Mouse (Mus musculus) lung, postnatal 0 days (tissue): ENCODE measurements at regions not wholly inside any gene's neighbourhood (a gene's known extent, or its start where the extent isn't known, plus 50 kb on each side); places are given as distances from the start of the nearest gene placed in this dataset.

Experiments used
- ATAC-seq: fragments of 200-750 bp; cut with Nextera tagmentation; 2 replicates; pipeline ENCODE4 v1.8.0; 2017; ENCODE audit warnings: moderate library complexity
- DNase-seq: peaks from one replicate; pipeline ENCODE4 v3.0.0-alpha.2; 2016; ENCODE audit warnings: low spot score
- H3K27ac ChIP-seq: fragments of 300-500 bp; sonication (generic); 2 replicates; pipeline ENCODE4 v1.5.1; 2014; ENCODE audit warnings: antibody characterized with exemption, mild to moderate bottlenecking, low read length, mixed read lengths
- H3K27me3 ChIP-seq: fragments of 300-500 bp; sonication (generic); replicated peaks from 2 replicates; pipeline ENCODE4 v1.6.1; 2014; ENCODE audit warnings: low read length, mixed read lengths; ENCODE audit not compliant: insufficient read depth
- H3K36me3 ChIP-seq: fragments of 300-500 bp; sonication (generic); 2 replicates; pipeline ENCODE4 v1.6.1; 2014; ENCODE audit warnings: low read length, mixed read lengths; ENCODE audit not compliant: insufficient read depth
- H3K4me1 ChIP-seq: fragments of 300-500 bp; sonication (generic); 2 replicates; pipeline ENCODE4 v1.6.1; 2014; ENCODE audit warnings: antibody characterized with exemption, low read depth, low read length, mixed read lengths; ENCODE audit not compliant: insufficient read depth
- H3K4me2 ChIP-seq: fragments of 300-500 bp; sonication (generic); replicated peaks from 2 replicates; pipeline ENCODE4 v1.6.1; 2014; ENCODE audit warnings: low read depth, mild to moderate bottlenecking, low read length, moderate library complexity, mixed read lengths
- H3K4me3 ChIP-seq: fragments of 300-500 bp; sonication (generic); 2 replicates; pipeline ENCODE4 v1.5.1; 2014; ENCODE audit warnings: low read depth, low read length
- H3K9ac ChIP-seq: fragments of 300-500 bp; sonication (generic); replicated peaks from 2 replicates; pipeline ENCODE4 v1.6.1; 2014; ENCODE audit warnings: low read depth, mild to moderate bottlenecking
- H3K9me3 ChIP-seq: fragments of 300-500 bp; sonication (generic); 2 replicates; pipeline ENCODE4 v1.6.1; 2016; ENCODE audit warnings: low read length, mixed read lengths
- CTCF ChIP-seq: IDR thresholded peaks from 2 replicates; pipeline ENCODE4 v1.5.1; 2016; ENCODE audit warnings: antibody characterized with exemption, mild to moderate bottlenecking
- EP300 ChIP-seq: IDR thresholded peaks from 2 replicates; pipeline ENCODE4 v1.6.1; 2016; ENCODE audit warnings: antibody characterized with exemption, mild to moderate bottlenecking, control low read depth
- WGBS: fragments of 180-500 bp; shearing (Covaris S2); extraction: QIAGEN DNeasy Blood & Tissue Kit; methylation state at CpG from one replicate; pipeline ENCODE4 v1.1.7; 2014; 5-methylcytosine and 5-hydroxymethylcytosine counted together

DNA sequence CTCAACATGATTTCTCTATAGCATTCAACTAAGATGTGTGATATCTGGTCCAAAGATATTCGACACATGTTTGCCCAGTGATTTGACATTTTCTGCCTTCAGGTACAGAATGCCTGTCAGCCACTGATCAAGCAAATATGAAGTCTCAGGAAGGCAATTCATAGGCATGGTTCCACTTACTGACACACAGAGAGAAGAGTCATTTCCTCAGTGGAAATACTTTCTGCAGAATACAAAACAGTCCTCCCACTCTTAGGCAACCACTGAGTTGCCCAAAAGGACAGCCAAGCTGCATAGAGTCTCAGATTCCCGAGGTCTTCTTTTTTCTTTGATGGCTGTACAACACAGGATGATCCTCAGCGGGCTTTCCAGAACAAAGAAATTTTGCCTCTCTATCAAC, 110.9 kb downstream of the Ndufa4 start:
- Histone ChIP-seq H3K9ac (no peak overlapping the region), H3K4me3 (no peak overlapping the region), H3K27me3 (no peaks in the 10 kb centered on the region), H3K36me3 (no peaks in the 10 kb centered on the region), H3K27ac (no peak overlapping the region), H3K4me1 (no peaks in the 10 kb centered on the region), H3K9me3 (no peaks in the 10 kb centered on the region), H3K4me2 (no peak overlapping the region)
- no peak for DNase-seq
- TF ChIP-seq EP300 (no peak), CTCF (no peak)
- ATAC-seq: no peak
- 66% methylated on average over 3 of the region's 3 CpGs for WGBS

DNA sequence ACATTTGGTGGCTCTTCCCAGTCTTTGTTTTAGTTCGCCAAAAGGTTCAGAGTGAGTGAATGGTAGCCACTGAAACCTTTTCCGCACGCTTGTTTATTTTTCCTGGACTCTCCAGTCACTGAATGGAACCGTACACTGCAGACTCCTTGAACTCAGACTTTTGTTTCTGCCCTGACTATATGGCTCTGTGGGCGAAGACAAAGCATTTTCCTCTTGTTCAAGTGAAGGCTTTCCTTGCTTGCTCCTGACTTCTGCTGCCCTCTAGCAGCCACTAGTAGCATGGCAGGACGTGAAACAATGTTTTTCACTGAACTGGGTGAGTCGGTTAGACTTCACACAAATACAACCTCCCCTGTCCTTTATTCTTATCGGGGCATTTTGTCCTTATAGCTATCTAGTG, 113.9 kb downstream of the Ndufa4 start:
- no peak overlapping the region for H3K4me3 ChIP-seq

DNA sequence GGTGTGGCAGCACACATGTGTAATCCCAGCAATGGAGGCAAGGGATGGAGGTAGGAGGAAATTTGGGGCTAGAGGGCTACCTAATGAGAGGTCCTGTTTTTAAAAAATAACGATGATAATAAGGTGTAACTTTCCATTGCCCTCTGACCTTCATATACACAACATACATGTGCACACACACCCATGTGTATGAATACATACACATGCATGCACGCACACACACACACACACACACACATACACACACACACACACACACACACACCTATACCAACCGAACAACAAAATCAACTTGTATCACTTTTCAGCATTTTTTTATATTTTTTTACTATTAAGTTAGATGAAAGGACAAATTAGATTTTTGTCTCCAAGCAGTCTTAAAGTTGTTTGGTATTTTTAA, 115.1 kb downstream of the Ndufa4 start:
- WGBS: 83% methylated on average over 3 of the region's 3 CpGs
- Histone ChIP-seq H3K9ac (no peak overlapping the region), H3K36me3 (no peaks in the 10 kb centered on the region), H3K9me3 (no peaks in the 10 kb centered on the region), H3K4me2 (no peak overlapping the region), H3K4me1 (no peaks in the 10 kb centered on the region), H3K4me3 (no peak overlapping the region), H3K27ac (no peak overlapping the region), H3K27me3 (no peaks in the 10 kb centered on the region)
- ATAC-seq (no peak), DNase-seq (no peak)
- TF ChIP-seq EP300 (no peak), CTCF (no peak)

More for the DNA sequence above, 113.9 kb downstream of the Ndufa4 start:
- Histone ChIP-seq H3K9me3 (no peaks in the 10 kb centered on the region), H3K27ac (no peak overlapping the region), H3K4me1 (no peaks in the 10 kb centered on the region), H3K27me3 (no peaks in the 10 kb centered on the region), H3K9ac (no peak overlapping the region), H3K36me3 (no peaks in the 10 kb centered on the region), H3K4me2 (no peak overlapping the region)
- DNase-seq (peak; percentile 50), ATAC-seq (no peak)
- 24% methylated on average over 8 of the region's 8 CpGs for WGBS
- TF ChIP-seq EP300 (no peak), CTCF (peak; percentile 80)

DNA sequence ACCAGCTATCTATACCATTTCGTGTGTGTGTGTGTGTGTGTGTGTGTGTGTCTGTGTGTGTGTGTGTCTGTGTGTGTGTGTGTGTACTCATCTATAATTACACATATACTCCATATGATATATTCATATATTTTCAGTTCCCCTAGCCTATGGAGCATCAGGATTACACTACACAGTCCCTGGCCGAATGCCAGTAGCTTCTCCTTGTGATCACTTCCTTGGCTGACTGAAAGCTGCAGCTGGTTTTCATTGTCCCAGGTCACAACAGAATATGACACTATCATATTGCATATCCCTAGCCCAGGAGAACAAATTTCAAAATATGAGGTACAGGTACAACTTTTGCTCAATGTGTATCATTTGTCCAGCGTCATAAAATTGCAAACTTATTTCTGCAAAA, 116.2 kb downstream of the Ndufa4 start:
- 68% methylated on average over 3 of the region's 3 CpGs for WGBS
- Histone ChIP-seq H3K27me3 (no peaks in the 10 kb centered on the region), H3K4me3 (no peak overlapping the region), H3K9ac (no peak overlapping the region), H3K4me2 (no peak overlapping the region), H3K27ac (no peak overlapping the region), H3K9me3 (no peaks in the 10 kb centered on the region), H3K36me3 (no peaks in the 10 kb centered on the region), H3K4me1 (no peaks in the 10 kb centered on the region)
- no peak for TF ChIP-seq CTCF
- TF ChIP-seq EP300: no peak
- ATAC-seq (no peak), DNase-seq (no peak)

DNA sequence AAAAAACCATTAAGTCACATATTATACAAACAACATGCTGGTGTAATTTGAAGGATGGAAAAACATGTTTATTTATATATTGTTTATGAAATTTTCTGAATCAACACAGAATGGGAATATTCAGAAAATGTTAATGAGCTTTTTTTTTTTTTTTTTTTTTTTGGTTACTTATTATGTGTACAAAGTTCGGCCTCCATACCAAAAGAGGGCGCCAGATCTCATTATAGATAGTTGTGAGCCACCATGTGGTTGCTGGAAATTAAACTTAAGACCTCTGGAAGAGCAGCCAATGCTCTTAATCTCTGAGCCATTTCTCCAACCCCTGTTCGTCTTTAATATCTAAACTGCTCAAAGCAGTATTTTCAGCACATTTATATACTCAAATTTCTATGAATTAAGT, 133.3 kb downstream of the Ndufa4 start:
- Histone ChIP-seq H3K36me3 (no peaks in the 10 kb centered on the region), H3K4me2 (no peak overlapping the region), H3K4me1 (no peaks in the 10 kb centered on the region), H3K9me3 (no peaks in the 10 kb centered on the region), H3K4me3 (no peak overlapping the region), H3K9ac (no peak overlapping the region), H3K27me3 (no peaks in the 10 kb centered on the region), H3K27ac (no peak overlapping the region)
- DNase-seq (no peak), ATAC-seq (no peak)
- TF ChIP-seq EP300: no peak
- TF ChIP-seq CTCF: no peak
- 79% methylated on average over 3 of the region's 3 CpGs for WGBS

DNA sequence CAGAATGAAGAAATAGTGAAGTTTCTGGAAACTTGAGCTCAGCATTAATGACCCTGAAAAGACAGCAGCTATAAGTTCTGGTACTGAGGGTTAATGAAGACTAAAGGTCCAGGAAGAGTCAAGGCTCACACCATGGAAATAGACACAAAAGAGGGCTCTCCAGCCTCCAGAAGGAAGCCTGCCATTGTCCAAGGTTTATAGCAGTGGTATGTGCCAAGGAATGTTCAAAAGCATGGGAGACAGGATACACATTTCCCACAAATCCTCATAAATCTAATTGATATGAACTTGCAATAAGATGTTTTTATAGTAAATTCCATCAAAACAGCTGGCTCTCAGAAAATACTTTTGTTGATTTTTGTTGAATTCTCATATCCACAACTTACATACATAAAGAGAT, 144.4 kb downstream of the Ndufa4 start:
- TF ChIP-seq CTCF (no peak), EP300 (no peak)
- Histone ChIP-seq H3K9me3 (no peaks in the 10 kb centered on the region), H3K4me3 (no peak overlapping the region), H3K4me2 (no peak overlapping the region), H3K4me1 (no peaks in the 10 kb centered on the region), H3K27ac (no peak overlapping the region), H3K36me3 (no peaks in the 10 kb centered on the region), H3K27me3 (no peaks in the 10 kb centered on the region), H3K9ac (no peak overlapping the region)
- DNase-seq (no peak), ATAC-seq (no peak)

DNA sequence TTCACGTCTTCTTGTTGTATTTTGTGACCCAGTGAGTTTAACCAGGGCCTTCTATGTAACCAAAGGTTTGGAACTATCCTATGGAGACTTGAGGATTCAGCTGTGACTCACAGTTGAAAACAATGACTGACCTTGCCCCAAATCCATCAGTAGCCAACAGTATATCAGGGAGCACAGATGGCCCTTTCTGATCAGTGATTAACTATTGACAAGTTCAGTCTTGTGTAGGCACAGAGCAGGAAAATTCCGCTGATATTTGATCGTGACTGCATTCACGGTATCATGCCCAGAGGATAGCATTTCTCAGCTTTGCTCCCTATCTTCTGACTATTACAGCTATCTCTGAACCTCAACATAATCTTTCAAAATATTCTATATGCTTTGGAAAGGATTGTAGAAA, 169.6 kb downstream of the Ndufa4 start:
- WGBS: 82% methylated on average over 4 of the region's 4 CpGs
- no peak overlapping the region for H3K9ac ChIP-seq
- H3K27ac ChIP-seq: no peak overlapping the region
- H3K9me3 ChIP-seq: no peaks in the 10 kb centered on the region
- no peaks in the 10 kb centered on the region for H3K4me1 ChIP-seq
- H3K4me3 ChIP-seq: no peak overlapping the region
- DNase-seq (no peak), ATAC-seq (no peak)
- H3K4me2 ChIP-seq: no peak overlapping the region
- TF ChIP-seq EP300 (no peak), CTCF (no peak)
- no peaks in the 10 kb centered on the region for H3K36me3 ChIP-seq
- no peaks in the 10 kb centered on the region for H3K27me3 ChIP-seq
